Mouse (Mus musculus) G1E-ER4 (cell line): ENCODE data around the gene Mfsd4a. TPM values are rescaled to one million over a fixed set of nuclear protein-coding genes. Genes with fewer than 3 reads are reported as not detected.

Experiments
- GATA1 ChIP-seq: IDR thresholded peaks from one replicate; pipeline ENCODE4 v1.8.0; 2012; ENCODE audit warnings: low read length, inconsistent platforms
- polyA plus RNA-seq: library from polyadenylated mRNA; stranded (reverse); fragments of >175 nt; gene quantifications from 2 replicates; pipeline ENCODE4 v1.2.3, GENCODE M21; 2012

Gene Mfsd4a
- not detected in 2 replicates for polyA plus RNA-seq

- TF ChIP-seq GATA1: no peak
Observed at GRCm38 (mm10) chr1:132067261-132068255, at the start of gene Mfsd4a. Mfsd4a (minus strand) TSS chr1:132068062.

DNA sequence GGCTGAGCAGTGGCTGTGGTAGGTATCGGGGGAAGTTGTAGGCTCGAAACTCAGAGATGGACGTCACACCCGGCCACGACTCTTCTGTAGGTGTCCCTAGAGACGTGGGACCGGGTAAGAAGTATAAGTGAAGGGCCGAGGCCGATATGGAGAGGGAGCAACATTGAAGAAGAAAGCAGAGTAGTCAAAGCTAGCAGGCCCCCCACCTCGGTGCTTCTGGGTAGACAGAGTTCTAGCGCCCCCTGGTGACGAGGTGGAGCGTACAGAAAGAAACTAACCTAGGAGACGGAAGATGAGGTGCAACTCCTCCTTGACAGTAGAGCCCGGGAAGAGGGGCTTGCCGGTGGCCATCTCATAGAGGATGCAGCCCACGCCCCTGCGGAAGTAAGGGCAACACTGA is 48.7 kb upstream of the Mfsd4a start:
- TF ChIP-seq GATA1: no peak

GRCm38 (mm10) chr1:132113098-132113497 is 45.2 kb upstream of the Mfsd4a start:
- TF ChIP-seq GATA1: no peak

DNA sequence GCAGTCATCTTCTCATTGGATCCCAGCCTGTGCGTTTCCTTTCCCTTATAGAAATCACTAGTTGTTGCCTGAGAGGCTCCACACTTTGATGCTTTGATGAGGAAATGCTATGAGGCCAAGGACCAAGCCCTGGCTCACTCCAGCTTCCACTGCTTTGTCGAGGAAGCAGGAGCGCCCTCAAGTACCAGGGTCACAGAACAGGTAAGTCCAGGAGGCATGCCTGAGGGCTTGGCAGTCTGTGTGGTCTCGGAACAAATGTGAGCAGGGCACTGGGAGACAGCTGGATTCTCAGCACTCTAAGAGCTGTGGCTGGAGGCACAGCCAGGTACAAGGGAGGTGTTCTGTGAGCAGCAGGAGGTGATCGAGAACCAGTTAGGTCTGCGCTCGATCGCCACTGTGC is 44.6 kb upstream of the Mfsd4a start:
- TF ChIP-seq GATA1: no peak

DNA sequence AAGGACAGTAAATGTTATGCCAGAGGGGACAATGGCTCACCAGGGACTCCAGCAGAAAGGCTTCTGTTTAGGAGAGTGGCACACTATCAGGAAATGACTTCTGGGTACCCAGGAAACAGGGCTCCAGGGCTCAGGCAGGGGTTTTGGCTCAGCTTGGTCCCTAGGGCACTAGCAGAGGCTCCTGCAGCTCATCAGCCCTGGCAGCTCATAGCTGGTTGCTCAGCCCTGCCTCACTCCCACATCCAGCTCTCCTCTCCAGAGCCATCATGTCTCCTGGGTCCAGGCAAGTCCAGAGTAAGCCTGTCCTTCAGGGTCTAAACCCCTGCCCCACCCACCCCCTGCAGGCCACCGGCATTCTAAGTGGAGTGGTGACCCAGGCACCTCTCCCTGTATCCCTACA is 43.5 kb upstream of the Mfsd4a start:
- no peak for TF ChIP-seq GATA1

- no peak for TF ChIP-seq GATA1
Observed at GRCm38 (mm10) chr1:132109368-132109767, 41.5 kb upstream of the Mfsd4a start.

GRCm38 (mm10) chr1:132104353-132104752 is 36.5 kb upstream of the Mfsd4a start:
- no peak for TF ChIP-seq GATA1

DNA sequence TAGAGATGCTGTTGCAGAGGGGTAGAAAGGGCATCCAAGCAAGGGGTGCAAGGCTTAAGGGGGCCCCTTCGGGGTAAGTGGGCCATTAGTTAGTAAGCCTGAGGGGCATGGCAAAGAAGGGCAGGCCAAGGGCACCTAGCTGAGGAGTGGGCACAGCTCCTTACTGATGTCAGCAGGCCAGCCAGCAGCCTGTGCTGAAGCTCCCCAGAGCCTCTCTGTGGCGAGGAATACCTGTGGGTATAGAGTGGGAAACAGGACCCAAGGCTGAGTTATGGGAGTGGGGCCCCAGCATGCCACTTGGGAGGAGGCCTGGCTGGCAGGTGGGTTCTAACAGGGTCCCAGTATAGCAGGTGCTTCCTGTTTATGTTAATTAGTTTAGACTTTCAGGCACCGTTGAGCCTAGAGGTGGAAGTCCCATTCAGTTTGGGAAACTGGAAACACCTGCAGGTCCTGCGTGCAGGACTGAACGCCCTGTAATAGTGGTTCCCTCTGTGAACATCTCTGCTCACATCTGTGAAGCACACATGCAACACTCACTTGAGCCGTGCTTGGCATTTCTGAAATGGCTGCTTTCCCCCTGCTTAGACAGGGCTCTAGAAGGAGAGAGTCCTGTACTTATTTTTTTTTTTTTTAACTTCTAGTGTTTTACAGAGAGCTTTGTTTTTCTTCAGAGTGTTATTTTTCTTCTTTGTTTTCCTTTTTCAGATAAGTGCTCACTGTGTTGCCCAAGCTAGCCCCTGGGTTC is 34.3 kb upstream of the Mfsd4a start:
- no peak for TF ChIP-seq GATA1

GRCm38 (mm10) chr1:132099775-132100174 is 31.9 kb upstream of the Mfsd4a start:
- no peak for TF ChIP-seq GATA1

DNA sequence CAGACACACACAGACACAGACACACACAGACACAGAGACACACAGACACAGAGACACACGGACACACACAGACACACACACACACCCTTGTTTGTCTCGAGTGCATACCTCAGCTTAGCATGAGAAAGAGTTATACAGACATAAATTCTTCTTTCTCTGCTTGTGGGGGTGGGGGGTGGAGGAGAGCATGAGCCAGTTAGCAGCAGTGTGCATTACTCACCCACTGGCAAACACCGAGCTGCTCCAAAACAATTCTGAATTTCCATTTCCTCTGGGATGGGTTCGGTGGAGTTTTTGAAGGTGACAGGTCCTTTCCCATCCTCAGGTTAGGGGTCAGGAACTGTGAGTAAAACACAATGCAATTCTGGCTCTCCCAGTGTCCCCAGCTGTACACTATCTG is 31.2 kb upstream of the Mfsd4a start:
- TF ChIP-seq GATA1: no peak

- TF ChIP-seq GATA1: no peak
Observed at GRCm38 (mm10) chr1:132098076-132098475, 30.2 kb upstream of the Mfsd4a start.

DNA sequence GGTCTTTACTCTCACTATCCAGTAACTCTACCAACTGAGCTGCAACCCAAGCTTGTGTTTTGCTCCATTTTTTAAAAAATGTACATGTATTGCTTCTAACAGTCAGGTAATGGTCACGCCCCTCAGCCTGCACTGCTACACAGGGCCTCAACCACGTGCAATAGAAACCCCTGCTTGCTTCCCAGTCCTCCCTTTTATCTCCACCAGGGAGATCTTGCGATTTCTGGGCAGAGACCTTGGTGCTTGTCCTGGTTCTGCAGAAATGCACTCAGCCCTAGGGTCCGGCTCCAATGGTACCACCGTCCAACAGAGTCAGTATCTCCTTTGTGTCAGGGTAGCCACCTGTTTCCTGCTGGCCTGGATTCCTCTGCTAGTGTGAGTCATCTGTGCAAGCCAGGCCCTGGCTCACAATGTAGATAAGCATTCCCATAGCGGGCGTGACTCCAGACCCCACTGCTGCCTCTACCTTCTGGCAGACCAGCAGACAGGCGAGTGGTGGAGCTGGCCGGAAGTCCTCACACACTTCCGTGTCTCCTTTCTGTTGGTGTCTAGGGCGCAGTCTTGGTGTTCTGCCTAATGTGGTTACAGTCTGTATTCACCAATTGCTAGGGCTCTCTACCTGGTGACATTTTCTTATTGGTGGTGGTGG is 27.6 kb upstream of the Mfsd4a start:
- no peak for TF ChIP-seq GATA1

GRCm38 (mm10) chr1:132093269-132093668 is 25.4 kb upstream of the Mfsd4a start:
- TF ChIP-seq GATA1: no peak

- no peak for TF ChIP-seq GATA1
Observed at GRCm38 (mm10) chr1:132090266-132090665, 22.4 kb upstream of the Mfsd4a start.

GRCm38 (mm10) chr1:132089767-132090166 is 21.9 kb upstream of the Mfsd4a start:
- TF ChIP-seq GATA1: no peak

DNA sequence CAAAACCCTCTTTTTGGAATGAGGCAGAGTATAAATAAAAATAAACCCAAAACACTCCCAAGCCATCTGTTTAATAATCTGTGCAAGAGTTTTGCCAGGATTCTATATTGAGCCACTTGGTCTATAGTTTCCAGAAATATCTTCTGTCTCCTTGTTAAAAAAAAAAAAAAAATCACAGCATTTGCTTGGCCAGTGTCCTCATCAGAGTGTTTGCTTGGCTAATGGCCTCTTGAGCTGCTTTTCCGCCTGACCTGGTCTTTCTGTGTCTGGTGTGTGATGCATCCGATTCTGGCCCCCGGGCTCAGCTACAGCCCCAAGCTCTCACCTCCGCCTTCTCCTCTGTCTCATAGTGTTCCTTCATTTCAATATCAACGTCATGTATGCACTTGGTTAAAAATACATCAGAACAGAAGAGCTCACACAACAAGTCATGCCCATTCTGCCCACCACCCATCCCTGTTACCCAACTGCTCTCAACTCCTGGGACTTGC is 20.4 kb upstream of the Mfsd4a start:
- no peak for TF ChIP-seq GATA1
